Mouse (Mus musculus): ENCODE data around the gene Cox5b. TPM values are rescaled to one million over a fixed set of nuclear protein-coding genes. Genes with fewer than 3 reads are reported as not detected.

The Cox5b gene
- polyA plus RNA-seq, 1 experiment = 891 TPM

GRCm38 (mm10) chr1:36696411-36696810 lies 5.2 kb downstream of the Cox5b start:
- Histone ChIP-seq H3K4me1 (ENCODE audit: control insufficient read depth, insufficient read depth, low read length) (peaks cover 3% of the 10 kb centered on the region; the same call in 1 of the 2 replicates), H3K27me3 (ENCODE audit: control insufficient read depth, insufficient read depth, low read length) (no peaks in the 10 kb centered on the region), H3K4me3 (replicated peaks; ENCODE audit: insufficient read depth, low read depth, low read length) (no peak overlapping the region), H3K27ac (ENCODE audit: insufficient read depth, low read length) (no peak overlapping the region)
- TF ChIP-seq CTCF (IDR thresholded peaks at IDR 0.05; ENCODE audit: borderline replicate concordance, insufficient read depth, low read depth, low read length) = no peak
- no peak for TF ChIP-seq POLR2A (IDR thresholded peaks at IDR 0.05; ENCODE audit: borderline replicate concordance, insufficient read depth, low read length)
- WGBS = 64% methylated on average over 6 of the region's 6 CpGs
- no peak for DNase-seq

DNA sequence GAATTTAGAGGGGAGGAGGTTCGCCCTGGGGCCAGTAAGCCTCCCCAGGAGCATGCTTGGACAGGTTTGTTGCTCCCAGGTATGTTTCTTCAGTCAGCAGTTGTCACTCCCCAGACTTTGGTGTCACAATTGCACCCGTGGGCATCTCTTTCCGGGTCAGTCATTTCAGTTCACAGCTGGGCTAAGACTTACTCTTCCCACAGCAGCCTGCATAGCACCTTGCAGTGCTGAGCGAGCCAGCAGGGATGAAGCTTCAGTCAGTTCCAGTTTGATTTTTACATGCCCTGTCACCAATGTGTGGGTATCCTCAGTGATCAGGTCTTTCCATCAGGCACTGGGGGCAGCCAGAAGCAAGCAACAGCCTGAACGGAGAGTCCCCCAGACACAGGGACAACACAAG lies 5.8 kb downstream of the Cox5b start:
- DNase-seq = no peak
- Histone ChIP-seq H3K4me1 (ENCODE audit: control insufficient read depth, insufficient read depth, low read length) (peaks cover 3% of the 10 kb centered on the region; the same call in 1 of the 2 replicates), H3K27ac (ENCODE audit: insufficient read depth, low read length) (no peak overlapping the region), H3K4me3 (replicated peaks; ENCODE audit: insufficient read depth, low read depth, low read length) (no peak overlapping the region), H3K27me3 (ENCODE audit: control insufficient read depth, insufficient read depth, low read length) (no peaks in the 10 kb centered on the region)
- TF ChIP-seq POLR2A (IDR thresholded peaks at IDR 0.05; ENCODE audit: borderline replicate concordance, insufficient read depth, low read length) (no peak), CTCF (IDR thresholded peaks at IDR 0.05; ENCODE audit: borderline replicate concordance, insufficient read depth, low read depth, low read length) (no peak)
- 65% methylated on average over 5 of the region's 5 CpGs for whole genome bisulfite sequencing

GRCm38 (mm10) chr1:36707166-36707565 lies 15.9 kb downstream of the Cox5b start:
- H3K4me1 ChIP-seq (ENCODE audit: control insufficient read depth, insufficient read depth, low read length) = peaks cover 20% of the 10 kb centered on the region
- no peak overlapping the region for H3K4me3 ChIP-seq (replicated peaks; ENCODE audit: insufficient read depth, low read depth, low read length)
- WGBS = 14% methylated on average over 2 of the region's 2 CpGs
- no peaks in the 10 kb centered on the region for H3K27me3 ChIP-seq (ENCODE audit: control insufficient read depth, insufficient read depth, low read length)
- no peak for DNase-seq
- H3K27ac ChIP-seq (ENCODE audit: insufficient read depth, low read length) = no peak overlapping the region
- TF ChIP-seq CTCF (IDR thresholded peaks at IDR 0.05; ENCODE audit: borderline replicate concordance, insufficient read depth, low read depth, low read length) = no peak
- no peak for TF ChIP-seq POLR2A (IDR thresholded peaks at IDR 0.05; ENCODE audit: borderline replicate concordance, insufficient read depth, low read length)

- TF ChIP-seq CTCF (IDR thresholded peaks at IDR 0.05; ENCODE audit: borderline replicate concordance, insufficient read depth, low read depth, low read length) = no peak
- TF ChIP-seq POLR2A (IDR thresholded peaks at IDR 0.05; ENCODE audit: borderline replicate concordance, insufficient read depth, low read length) = no peak
- Histone ChIP-seq H3K4me1 (ENCODE audit: control insufficient read depth, insufficient read depth, low read length) (peaks cover 20% of the 10 kb centered on the region), H3K27ac (ENCODE audit: insufficient read depth, low read length) (no peak overlapping the region), H3K27me3 (ENCODE audit: control insufficient read depth, insufficient read depth, low read length) (no peaks in the 10 kb centered on the region), H3K4me3 (replicated peaks; ENCODE audit: insufficient read depth, low read depth, low read length) (no peak overlapping the region)
- 66% methylated on average over 3 of the region's 3 CpGs for WGBS
- DNase-seq = no peak
Measured at GRCm38 (mm10) chr1:36707797-36708196, 16.5 kb downstream of the Cox5b start.

DNA sequence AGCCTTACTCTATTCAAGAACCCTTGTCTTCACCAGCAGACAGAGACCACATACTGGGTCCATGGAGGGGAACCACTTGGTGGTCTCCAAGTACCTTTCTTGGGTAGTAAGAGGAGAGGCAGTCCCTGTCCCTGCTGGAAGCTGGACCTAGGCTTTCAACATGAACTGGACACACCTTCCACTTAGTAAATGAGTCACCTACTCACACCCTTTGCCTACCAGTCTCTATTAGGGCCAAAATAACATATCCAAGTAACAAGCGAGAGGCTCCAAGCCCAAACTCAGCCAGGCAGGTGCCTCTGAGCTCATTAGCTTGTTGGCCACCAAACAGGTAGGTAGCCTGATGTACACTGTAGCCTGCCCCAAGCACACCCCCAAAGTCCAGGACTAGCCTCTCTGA lies 17.4 kb downstream of the Cox5b start:
- Histone ChIP-seq H3K27ac (ENCODE audit: insufficient read depth, low read length) (no peak overlapping the region), H3K4me3 (replicated peaks; ENCODE audit: insufficient read depth, low read depth, low read length) (peak overlapping the region; percentile 92), H3K4me1 (ENCODE audit: control insufficient read depth, insufficient read depth, low read length) (peaks cover 20% of the 10 kb centered on the region), H3K27me3 (ENCODE audit: control insufficient read depth, insufficient read depth, low read length) (no peaks in the 10 kb centered on the region)
- DNase-seq = no peak
- no peak for TF ChIP-seq POLR2A (IDR thresholded peaks at IDR 0.05; ENCODE audit: borderline replicate concordance, insufficient read depth, low read length)
- no peak for TF ChIP-seq CTCF (IDR thresholded peaks at IDR 0.05; ENCODE audit: borderline replicate concordance, insufficient read depth, low read depth, low read length)
- WGBS = 36% methylated on average over 1 of the region's 1 CpGs

GRCm38 (mm10) chr1:36709055-36709853 lies 18.0 kb downstream of the Cox5b start:
- WGBS = under 1% methylated on average over 33 of the region's 33 CpGs
- TF ChIP-seq CTCF (IDR thresholded peaks at IDR 0.05; ENCODE audit: borderline replicate concordance, insufficient read depth, low read depth, low read length) = peak; percentile 28; the same call in 1 of the 2 replicates
- no peak for TF ChIP-seq POLR2A (IDR thresholded peaks at IDR 0.05; ENCODE audit: borderline replicate concordance, insufficient read depth, low read length)
- H3K4me3 ChIP-seq (replicated peaks; ENCODE audit: insufficient read depth, low read depth, low read length) = peak overlapping the region; percentile 92
- peaks cover 20% of the 10 kb centered on the region for H3K4me1 ChIP-seq (ENCODE audit: control insufficient read depth, insufficient read depth, low read length)
- H3K27ac ChIP-seq (ENCODE audit: insufficient read depth, low read length) = peak overlapping the region; percentile 83
- no peaks in the 10 kb centered on the region for H3K27me3 ChIP-seq (ENCODE audit: control insufficient read depth, insufficient read depth, low read length)
- DNase-seq = no peak

GRCm38 (mm10) chr1:36709854-36710280 lies 18.6 kb downstream of the Cox5b start, which contains the start of gene 4933424G06Rik:
Gene 4933424G06Rik, plus strand, starts transcription at chr1:36710149.
- peak; percentile 98 to 99 for DNase-seq
- Histone ChIP-seq H3K27me3 (ENCODE audit: control insufficient read depth, insufficient read depth, low read length) (no peaks in the 10 kb centered on the region), H3K4me1 (ENCODE audit: control insufficient read depth, insufficient read depth, low read length) (peaks cover 20% of the 10 kb centered on the region), H3K27ac (ENCODE audit: insufficient read depth, low read length) (peak within 1 kb of the TSS; percentile 83), H3K4me3 (replicated peaks; ENCODE audit: insufficient read depth, low read depth, low read length) (peak within 1 kb of the TSS; percentile 92)
- WGBS = under 1% methylated on average over 29 of the region's 29 CpGs
- TF ChIP-seq CTCF (IDR thresholded peaks at IDR 0.05; ENCODE audit: borderline replicate concordance, insufficient read depth, low read depth, low read length) (no peak), POLR2A (IDR thresholded peaks at IDR 0.05; ENCODE audit: borderline replicate concordance, insufficient read depth, low read length) (peak; percentile 89)

DNA sequence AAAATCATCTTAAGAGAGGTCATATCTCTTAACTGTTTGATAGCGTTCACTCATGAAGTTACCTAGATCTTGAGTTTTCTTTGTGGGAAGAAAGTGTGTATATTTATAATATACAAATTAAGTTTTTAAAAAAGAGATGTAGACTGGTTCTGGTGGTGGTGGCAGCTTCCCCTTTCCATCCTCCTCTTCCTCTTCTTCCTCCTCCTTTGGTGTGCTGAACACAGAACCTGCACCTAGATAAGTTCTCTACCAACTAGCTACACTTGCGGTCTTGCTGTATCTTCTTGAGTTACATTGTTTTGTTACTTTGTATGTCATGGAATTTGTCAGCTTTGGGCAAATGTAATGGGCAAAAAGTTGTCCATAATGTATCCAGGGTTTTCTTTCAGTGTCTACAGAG lies 19.9 kb downstream of the Cox5b start:
- 98% methylated on average over 2 of the region's 2 CpGs for WGBS
- peaks cover 20% of the 10 kb centered on the region for H3K4me1 ChIP-seq (ENCODE audit: control insufficient read depth, insufficient read depth, low read length)

More for the DNA sequence above, 19.9 kb downstream of the Cox5b start:
- TF ChIP-seq POLR2A (IDR thresholded peaks at IDR 0.05; ENCODE audit: borderline replicate concordance, insufficient read depth, low read length) (no peak), CTCF (IDR thresholded peaks at IDR 0.05; ENCODE audit: borderline replicate concordance, insufficient read depth, low read depth, low read length) (no peak)
- H3K27ac ChIP-seq (ENCODE audit: insufficient read depth, low read length) = no peak overlapping the region
- DNase-seq = no peak
- H3K27me3 ChIP-seq (ENCODE audit: control insufficient read depth, insufficient read depth, low read length) = no peaks in the 10 kb centered on the region
- H3K4me3 ChIP-seq (replicated peaks; ENCODE audit: insufficient read depth, low read depth, low read length) = no peak overlapping the region

All from cerebellum, adult 2 months (tissue).